Mouse (Mus musculus): ENCODE measurements at regions not wholly inside any gene's neighbourhood (a gene's known extent, or its start where the extent isn't known, plus 50 kb on each side); places are given as distances from the start of the nearest gene placed in this dataset.
"Not testable (repeated sequence)": the region's sequence is repeated elsewhere in the genome, so short reads cannot be mapped to it uniquely, and the experiment has no call there.

DNA sequence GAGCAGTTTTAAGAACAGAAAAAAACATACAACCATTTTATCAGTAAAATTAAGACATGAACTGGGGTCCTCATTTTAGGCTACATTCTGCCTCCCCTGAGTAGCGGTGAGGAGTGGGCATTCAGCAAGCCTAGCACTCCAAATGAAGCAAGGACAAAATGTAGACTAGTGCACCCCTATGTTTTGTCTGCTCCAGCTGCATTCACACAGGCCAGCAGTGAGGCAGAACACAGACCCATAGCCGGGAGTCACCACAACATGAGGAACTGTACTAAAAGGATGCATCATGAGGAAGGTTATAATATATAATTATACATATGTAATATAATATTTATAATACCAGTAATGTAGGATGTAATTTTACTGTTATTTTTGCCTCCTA, 1141.5 kb downstream of the Hace1 start:
- ATAC-seq (ENCODE audit: insufficient read depth, low FRiP score): no peak
- Histone ChIP-seq H3K4me1 (ENCODE audit: control insufficient read depth, insufficient read depth, low read length) (no peaks in the 10 kb centered on the region), H3K4me3 (replicated peaks; ENCODE audit: low read length) (no peak overlapping the region), H3K27ac (ENCODE audit: low read length) (no peak overlapping the region), H3K27me3 (ENCODE audit: control insufficient read depth, insufficient read depth, low read length) (no peaks in the 10 kb centered on the region), H3K9ac (ENCODE audit: low read length) (no peak overlapping the region), H3K9me3 (replicated peaks; ENCODE audit: control insufficient read depth, low read length) (no peaks in the 10 kb centered on the region), H3K4me2 (ENCODE audit: low read depth, low read length) (no peak overlapping the region), H3K36me3 (ENCODE audit: control insufficient read depth, insufficient read depth, low read length) (no peaks in the 10 kb centered on the region)
- 80% methylated on average over 2 of the region's 2 CpGs for WGBS

GRCm38 (mm10) chr10:46723666-46724065, 1146.0 kb downstream of the Hace1 start:
- Histone ChIP-seq H3K36me3 (ENCODE audit: control insufficient read depth, insufficient read depth, low read length) (no peaks in the 10 kb centered on the region), H3K27me3 (ENCODE audit: control insufficient read depth, insufficient read depth, low read length) (no peaks in the 10 kb centered on the region), H3K4me2 (ENCODE audit: low read depth, low read length) (no peak overlapping the region), H3K9ac (ENCODE audit: low read length) (no peak overlapping the region), H3K4me1 (ENCODE audit: control insufficient read depth, insufficient read depth, low read length) (no peaks in the 10 kb centered on the region), H3K9me3 (replicated peaks; ENCODE audit: control insufficient read depth, low read length) (no peaks in the 10 kb centered on the region), H3K4me3 (replicated peaks; ENCODE audit: low read length) (no peak overlapping the region), H3K27ac (ENCODE audit: low read length) (no peak overlapping the region)
- no peak for ATAC-seq (ENCODE audit: insufficient read depth, low FRiP score)
- 51% methylated on average over 2 of the region's 2 CpGs for WGBS

DNA sequence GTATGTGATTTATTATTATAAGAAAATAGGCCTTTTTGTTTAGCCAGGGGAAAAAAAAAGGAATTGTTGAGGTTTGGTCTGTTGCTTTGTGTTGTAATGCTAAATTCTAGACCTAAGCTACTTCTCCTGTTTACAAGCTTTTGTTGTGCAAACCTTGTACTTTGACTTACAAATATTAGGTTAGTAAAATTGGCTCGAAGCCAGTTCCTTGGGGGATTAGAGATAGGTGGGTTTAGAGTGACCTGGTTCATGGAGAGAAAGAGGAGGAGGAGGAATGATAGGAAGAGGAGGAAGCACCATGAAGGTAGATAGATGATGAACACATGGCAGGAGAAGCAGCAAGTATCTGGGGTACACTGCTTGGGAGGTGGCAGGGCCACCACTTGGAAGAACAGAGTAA, 1153.0 kb downstream of the Hace1 start:
- H3K4me1 ChIP-seq (ENCODE audit: control insufficient read depth, insufficient read depth, low read length): no peaks in the 10 kb centered on the region
- ATAC-seq (ENCODE audit: insufficient read depth, low FRiP score): no peak
- H3K4me3 ChIP-seq (replicated peaks; ENCODE audit: low read length): no peak overlapping the region
- H3K27me3 ChIP-seq (ENCODE audit: control insufficient read depth, insufficient read depth, low read length): no peaks in the 10 kb centered on the region
- 44% methylated on average over 1 of the region's 1 CpGs for WGBS
- no peak overlapping the region for H3K4me2 ChIP-seq (ENCODE audit: low read depth, low read length)
- no peak overlapping the region for H3K9ac ChIP-seq (ENCODE audit: low read length)
- H3K27ac ChIP-seq (ENCODE audit: low read length): no peak overlapping the region
- H3K9me3 ChIP-seq (replicated peaks; ENCODE audit: control insufficient read depth, low read length): no peaks in the 10 kb centered on the region
- no peaks in the 10 kb centered on the region for H3K36me3 ChIP-seq (ENCODE audit: control insufficient read depth, insufficient read depth, low read length)

DNA sequence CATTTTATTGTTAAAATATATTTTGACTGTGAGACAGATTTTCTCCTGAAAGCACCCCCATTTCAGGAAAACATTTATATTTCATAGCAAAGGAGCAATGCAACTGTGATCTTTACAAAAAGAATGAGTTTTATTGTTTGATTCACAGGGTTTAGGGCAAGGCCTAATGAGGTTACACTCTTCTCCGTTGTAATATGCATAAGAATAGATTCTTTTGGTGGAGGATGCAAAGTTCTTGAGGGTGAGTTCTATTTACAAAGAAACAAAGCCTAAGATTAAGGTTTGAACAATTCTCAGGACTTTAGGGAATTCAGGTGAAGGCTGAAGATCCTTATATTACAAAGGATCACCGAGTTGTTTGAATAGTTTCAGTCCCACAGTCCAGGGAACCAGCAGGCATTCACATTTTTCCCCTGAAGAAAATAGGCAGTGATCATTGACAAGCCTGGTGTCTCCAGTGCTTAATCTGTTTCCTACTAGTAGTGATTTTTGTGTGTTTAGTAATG, 1156.2 kb downstream of the Hace1 start:
- Histone ChIP-seq H3K9me3 (replicated peaks; ENCODE audit: control insufficient read depth, low read length) (no peaks in the 10 kb centered on the region), H3K4me3 (replicated peaks; ENCODE audit: low read length) (no peak overlapping the region)

GRCm38 (mm10) chr10:46741098-46741497, 1163.5 kb downstream of the Hace1 start:
- Histone ChIP-seq H3K27ac (ENCODE audit: low read length) (no peak overlapping the region), H3K36me3 (ENCODE audit: control insufficient read depth, insufficient read depth, low read length) (no peaks in the 10 kb centered on the region), H3K9me3 (replicated peaks; ENCODE audit: control insufficient read depth, low read length) (no peaks in the 10 kb centered on the region), H3K4me2 (ENCODE audit: low read depth, low read length) (no peak overlapping the region), H3K9ac (ENCODE audit: low read length) (no peak overlapping the region), H3K27me3 (ENCODE audit: control insufficient read depth, insufficient read depth, low read length) (no peaks in the 10 kb centered on the region), H3K4me1 (ENCODE audit: control insufficient read depth, insufficient read depth, low read length) (no peaks in the 10 kb centered on the region), H3K4me3 (replicated peaks; ENCODE audit: low read length) (no peak overlapping the region)
- ATAC-seq (ENCODE audit: insufficient read depth, low FRiP score): no peak
- 88% methylated on average over 3 of the region's 3 CpGs for WGBS

More for the DNA sequence above, 1156.2 kb downstream of the Hace1 start:
- no peaks in the 10 kb centered on the region for H3K36me3 ChIP-seq (ENCODE audit: control insufficient read depth, insufficient read depth, low read length)
- no peak overlapping the region for H3K9ac ChIP-seq (ENCODE audit: low read length)
- 35% methylated on average over 2 of the region's 2 CpGs for WGBS
- H3K4me1 ChIP-seq (ENCODE audit: control insufficient read depth, insufficient read depth, low read length): no peaks in the 10 kb centered on the region
- no peak overlapping the region for H3K4me2 ChIP-seq (ENCODE audit: low read depth, low read length)
- no peaks in the 10 kb centered on the region for H3K27me3 ChIP-seq (ENCODE audit: control insufficient read depth, insufficient read depth, low read length)
- no peak overlapping the region for H3K27ac ChIP-seq (ENCODE audit: low read length)
- no peak for ATAC-seq (ENCODE audit: insufficient read depth, low FRiP score)

- H3K27ac ChIP-seq (ENCODE audit: low read length): no peak overlapping the region
- H3K4me2 ChIP-seq (ENCODE audit: low read depth, low read length): no peak overlapping the region
- no peaks in the 10 kb centered on the region for H3K36me3 ChIP-seq (ENCODE audit: control insufficient read depth, insufficient read depth, low read length)
- no peak overlapping the region for H3K9ac ChIP-seq (ENCODE audit: low read length)
- no peak for ATAC-seq (ENCODE audit: insufficient read depth, low FRiP score)
- H3K4me1 ChIP-seq (ENCODE audit: control insufficient read depth, insufficient read depth, low read length): no peaks in the 10 kb centered on the region
- no peak overlapping the region for H3K4me3 ChIP-seq (replicated peaks; ENCODE audit: low read length)
- H3K27me3 ChIP-seq (ENCODE audit: control insufficient read depth, insufficient read depth, low read length): no peaks in the 10 kb centered on the region
- WGBS: 86% methylated on average over 3 of the region's 3 CpGs
- no peaks in the 10 kb centered on the region for H3K9me3 ChIP-seq (replicated peaks; ENCODE audit: control insufficient read depth, low read length)
Observed at GRCm38 (mm10) chr10:46742131-46742530, 1164.5 kb downstream of the Hace1 start.

DNA sequence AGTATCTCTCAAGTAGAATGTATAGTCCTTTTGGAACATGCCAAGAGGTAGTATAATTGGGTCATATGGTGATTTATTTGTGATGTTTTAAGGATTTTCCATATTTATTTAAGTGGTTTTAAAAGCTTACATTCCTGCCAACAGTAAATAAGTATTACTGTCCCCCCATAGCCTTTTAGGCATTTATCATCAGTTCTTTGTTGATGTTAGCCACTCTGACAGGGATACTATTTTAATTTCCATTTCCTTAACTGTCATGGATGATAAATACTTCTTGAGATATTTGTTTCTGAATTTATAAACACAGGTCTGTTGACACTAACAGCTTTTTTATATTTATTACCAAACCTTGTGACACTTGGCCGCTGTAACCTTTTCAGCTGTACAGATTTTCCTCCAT, 1183.3 kb downstream of the Hace1 start:
- Histone ChIP-seq H3K4me1 (ENCODE audit: control insufficient read depth, insufficient read depth, low read length) (no peaks in the 10 kb centered on the region), H3K9ac (ENCODE audit: low read length) (no peak overlapping the region), H3K4me2 (ENCODE audit: low read depth, low read length) (no peak overlapping the region), H3K4me3 (replicated peaks; ENCODE audit: low read length) (no peak overlapping the region), H3K27ac (ENCODE audit: low read length) (no peak overlapping the region), H3K27me3 (ENCODE audit: control insufficient read depth, insufficient read depth, low read length) (no peaks in the 10 kb centered on the region), H3K36me3 (ENCODE audit: control insufficient read depth, insufficient read depth, low read length) (no peaks in the 10 kb centered on the region), H3K9me3 (replicated peaks; ENCODE audit: control insufficient read depth, low read length) (no peaks in the 10 kb centered on the region)
- ATAC-seq (ENCODE audit: insufficient read depth, low FRiP score): no peak
- 28% methylated on average over 1 of the region's 1 CpGs for WGBS

DNA sequence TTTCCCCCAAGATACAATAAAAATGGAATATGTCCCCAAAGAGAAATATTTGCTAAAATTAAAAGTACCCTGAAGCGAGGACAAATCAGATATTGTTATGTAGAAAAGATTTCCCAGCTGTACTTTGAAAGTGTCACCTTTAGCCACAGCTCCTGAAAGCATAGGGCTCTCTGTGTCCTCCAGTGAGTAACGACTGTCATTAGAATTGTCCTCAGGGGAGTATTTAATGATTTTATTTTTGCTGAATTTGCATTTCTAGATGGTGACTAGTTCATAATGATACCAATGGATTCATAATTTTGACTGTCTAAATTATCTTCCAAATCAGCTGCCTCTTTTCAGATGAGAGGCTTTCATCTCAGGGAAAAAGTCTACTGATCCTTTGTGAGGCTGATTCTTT, 1201.1 kb downstream of the Hace1 start:
- Histone ChIP-seq H3K36me3 (ENCODE audit: control insufficient read depth, insufficient read depth, low read length) (no peaks in the 10 kb centered on the region), H3K27me3 (ENCODE audit: control insufficient read depth, insufficient read depth, low read length) (no peaks in the 10 kb centered on the region), H3K27ac (ENCODE audit: low read length) (no peak overlapping the region), H3K4me2 (ENCODE audit: low read depth, low read length) (no peak overlapping the region), H3K9me3 (replicated peaks; ENCODE audit: control insufficient read depth, low read length) (no peaks in the 10 kb centered on the region), H3K4me3 (replicated peaks; ENCODE audit: low read length) (no peak overlapping the region), H3K9ac (ENCODE audit: low read length) (no peak overlapping the region), H3K4me1 (ENCODE audit: control insufficient read depth, insufficient read depth, low read length) (no peaks in the 10 kb centered on the region)
- no peak for ATAC-seq (ENCODE audit: insufficient read depth, low FRiP score)
- 65% methylated on average over 2 of the region's 2 CpGs for WGBS

GRCm38 (mm10) chr10:46785723-46786122, 1208.1 kb downstream of the Hace1 start:
- not testable (repeated sequence) for H3K36me3 ChIP-seq (ENCODE audit: control insufficient read depth, insufficient read depth, low read length)

DNA sequence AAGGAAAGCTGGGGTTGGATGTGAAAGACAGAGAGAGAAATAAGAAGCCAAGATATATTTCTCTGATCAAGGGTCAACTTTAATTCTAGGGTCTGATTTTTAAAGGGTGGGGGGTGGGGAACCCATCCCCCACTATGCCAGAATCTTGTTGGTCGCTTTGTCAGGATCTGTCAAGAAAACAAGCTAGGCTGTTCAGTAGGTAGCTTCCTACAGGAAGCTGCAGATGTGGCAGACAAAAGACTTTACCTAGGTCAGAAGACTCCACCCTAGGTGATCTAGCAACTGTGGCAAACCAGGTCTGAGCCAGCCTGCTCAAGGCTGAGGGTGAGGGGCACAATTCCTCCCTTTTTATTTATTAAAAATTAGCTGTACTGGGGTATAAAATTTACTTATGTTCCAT, 1236.6 kb downstream of the Hace1 start:
- ATAC-seq (ENCODE audit: insufficient read depth, low FRiP score): no peak
- no peaks in the 10 kb centered on the region for H3K4me1 ChIP-seq (ENCODE audit: control insufficient read depth, insufficient read depth, low read length)
- no peak overlapping the region for H3K27ac ChIP-seq (ENCODE audit: low read length)
- no peaks in the 10 kb centered on the region for H3K9me3 ChIP-seq (replicated peaks; ENCODE audit: control insufficient read depth, low read length)
- no peak overlapping the region for H3K4me2 ChIP-seq (ENCODE audit: low read depth, low read length)
- no peaks in the 10 kb centered on the region for H3K36me3 ChIP-seq (ENCODE audit: control insufficient read depth, insufficient read depth, low read length)
- 83% methylated on average over 1 of the region's 1 CpGs for WGBS
- H3K9ac ChIP-seq (ENCODE audit: low read length): no peak overlapping the region
- H3K27me3 ChIP-seq (ENCODE audit: control insufficient read depth, insufficient read depth, low read length): no peaks in the 10 kb centered on the region
- H3K4me3 ChIP-seq (replicated peaks; ENCODE audit: low read length): no peak overlapping the region

More at GRCm38 (mm10) chr10:46785723-46786122, 1208.1 kb downstream of the Hace1 start:
- not testable (repeated sequence) for H3K4me1 ChIP-seq (ENCODE audit: control insufficient read depth, insufficient read depth, low read length); H3K9ac ChIP-seq (ENCODE audit: low read length); H3K4me3 ChIP-seq (replicated peaks; ENCODE audit: low read length); H3K27me3 ChIP-seq (ENCODE audit: control insufficient read depth, insufficient read depth, low read length); H3K27ac ChIP-seq (ENCODE audit: low read length); H3K4me2 ChIP-seq (ENCODE audit: low read depth, low read length); H3K9me3 ChIP-seq (replicated peaks; ENCODE audit: control insufficient read depth, low read length)
- 44% methylated on average over 7 of the region's 7 CpGs for WGBS
- peak; percentile 33; the same call in 1 of the 2 replicates for ATAC-seq (ENCODE audit: insufficient read depth, low FRiP score)
